Mouse (Mus musculus) hematopoietic stem cell, adult 5-6 weeks (primary cell): ENCODE measurements around the gene Rnpepl1. TPM values are rescaled to one million over a fixed set of nuclear protein-coding genes. Genes with fewer than 3 reads are reported as not detected.

Experiments
- ATAC-seq, 2 experiments: fragments of 125-278 bp in 1 of 2; replicated peaks in 1 of 2; 2 replicates each; pipeline ENCODE4 v1.8.0; 2016 to 2017; ENCODE audit warnings: inconsistent platforms in 2 of 2, mild to moderate bottlenecking in 2 of 2, moderate number of reproducible peaks in 2 of 2, low read depth in 1 of 2, moderate TSS enrichment in 1 of 2; ENCODE audit not compliant: low FRiP score in 2 of 2, poor library complexity in 2 of 2, severe bottlenecking in 2 of 2, insufficient read depth in 1 of 2, low TSS enrichment in 1 of 2
- total RNA-seq: library from RNA; stranded (forward); fragments of 172-1452, 232-1000 nt; gene quantifications from 2 replicates; pipeline ENCODE4 v1.2.3, GENCODE M21; 2017

Gene Rnpepl1
- total RNA-seq, 1 experiment from 2014 or later, result 11.6 TPM

DNA sequence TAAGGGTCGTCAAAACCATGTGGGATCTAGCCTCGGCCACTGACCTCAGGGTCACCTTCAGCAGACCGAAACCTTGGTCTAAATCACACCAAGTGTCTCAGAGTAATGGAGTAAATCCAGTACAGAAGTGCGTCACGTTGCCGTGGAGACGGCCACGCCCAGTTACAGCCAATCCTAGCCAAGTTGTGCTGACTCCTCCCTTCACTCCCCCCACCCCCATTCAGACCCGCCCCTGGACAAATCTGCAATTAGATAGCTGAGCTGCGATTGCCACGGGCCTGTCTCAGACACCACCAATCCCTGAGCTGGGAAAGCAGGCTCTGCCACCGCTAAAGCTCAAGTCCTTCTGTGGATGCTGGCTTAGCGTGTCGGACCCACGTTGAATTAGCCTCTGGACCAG, 7.8 kb upstream of the Rnpepl1 start, which contains the start of gene Ankmy1:
Ankmy1 (minus strand) TSS at position 121 of the 400 bp plus-strand sequence.
- no peak for ATAC-seq

DNA sequence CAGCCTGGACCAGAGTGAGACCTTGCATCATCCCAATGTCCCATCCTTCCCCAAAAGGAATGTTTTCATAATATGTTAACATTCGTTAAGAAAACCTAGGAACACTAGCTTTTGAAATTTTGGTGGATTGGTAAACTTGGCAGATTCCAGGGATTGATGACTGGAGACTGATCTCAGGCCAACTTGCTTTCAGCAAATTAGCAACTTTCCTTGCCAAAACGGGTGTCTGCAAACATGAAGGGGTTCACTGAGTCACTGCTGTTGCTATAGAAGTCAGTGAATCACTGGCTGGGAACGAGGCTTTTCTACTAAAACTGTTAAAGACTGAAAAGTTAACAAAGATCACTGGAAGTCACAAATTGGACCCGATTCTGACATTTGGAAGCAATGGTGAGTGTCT, 7.0 kb upstream of the Rnpepl1 start:
- no peak for ATAC-seq

DNA sequence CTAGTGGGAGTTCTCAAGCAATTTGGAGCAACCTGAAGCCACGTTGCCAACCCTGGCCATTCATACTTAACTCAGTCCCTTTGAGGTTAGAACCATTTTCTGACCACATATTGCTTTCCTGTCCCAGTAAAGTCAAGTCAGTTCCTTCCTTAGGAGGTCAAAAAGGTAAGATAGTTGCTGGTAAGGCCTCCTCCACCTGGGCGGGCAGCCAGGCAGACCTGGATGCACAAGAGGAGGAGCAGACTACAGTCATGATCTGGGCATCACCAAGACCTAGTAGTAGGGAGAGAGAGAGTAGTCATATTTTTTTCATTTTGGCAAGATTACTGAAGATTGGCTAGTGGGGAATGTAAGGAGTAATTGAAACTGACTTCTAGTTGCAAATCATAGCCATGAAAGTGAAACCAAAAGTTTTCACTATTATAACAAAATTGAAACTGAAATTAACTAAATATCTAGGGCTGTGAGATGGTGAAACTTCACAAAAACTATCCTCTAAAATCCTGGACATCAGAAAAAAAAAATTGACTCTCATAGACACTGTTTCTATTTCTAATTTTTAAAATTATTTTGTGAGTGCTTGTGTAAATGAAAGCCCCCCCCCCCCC, 4.8 kb upstream of the Rnpepl1 start:
- no peak for ATAC-seq

DNA sequence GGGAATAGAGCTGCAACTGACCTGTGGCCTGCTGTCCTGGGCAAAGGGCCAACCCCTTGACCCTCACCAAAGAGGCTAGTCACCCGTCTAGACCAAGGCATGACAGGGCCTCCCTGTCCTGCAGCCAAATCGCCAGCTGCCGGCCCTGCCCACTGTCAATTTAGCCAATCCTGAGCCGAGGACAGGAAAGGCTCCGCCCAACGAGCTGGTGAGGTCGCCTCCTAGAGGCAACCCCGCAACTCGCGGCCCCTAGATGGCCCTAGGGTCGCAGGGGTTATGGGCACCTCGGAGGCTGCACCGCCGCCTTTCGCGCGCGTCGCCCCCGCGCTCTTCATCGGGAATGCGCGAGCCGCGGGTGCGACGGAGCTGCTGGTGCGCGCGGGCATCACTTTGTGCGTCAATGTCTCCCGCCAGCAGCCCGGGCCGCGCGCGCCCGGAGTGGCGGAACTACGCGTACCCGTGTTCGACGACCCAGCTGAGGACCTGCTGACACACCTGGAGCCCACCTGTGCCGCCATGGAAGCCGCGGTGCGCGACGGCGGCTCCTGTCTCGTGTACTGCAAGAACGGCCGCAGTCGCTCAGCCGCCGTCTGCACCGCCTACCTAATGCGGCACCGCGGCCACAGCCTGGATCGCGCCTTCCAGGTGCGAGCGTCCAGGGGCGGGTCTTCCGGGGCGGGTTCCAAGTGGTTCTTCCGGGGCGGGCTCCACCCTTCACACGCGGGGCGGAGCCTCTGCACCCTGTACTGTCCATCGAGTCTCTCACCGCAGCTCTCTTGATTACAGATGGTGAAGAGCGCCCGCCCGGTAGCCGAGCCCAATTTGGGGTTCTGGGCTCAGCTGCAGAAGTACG, 3.6 kb upstream of the Rnpepl1 start, which contains the start of gene Dusp28:
Dusp28 (plus strand) TSS at position 203 of the 853 bp plus-strand sequence.
- ATAC-seq, result peak; percentile 65 to 71

DNA sequence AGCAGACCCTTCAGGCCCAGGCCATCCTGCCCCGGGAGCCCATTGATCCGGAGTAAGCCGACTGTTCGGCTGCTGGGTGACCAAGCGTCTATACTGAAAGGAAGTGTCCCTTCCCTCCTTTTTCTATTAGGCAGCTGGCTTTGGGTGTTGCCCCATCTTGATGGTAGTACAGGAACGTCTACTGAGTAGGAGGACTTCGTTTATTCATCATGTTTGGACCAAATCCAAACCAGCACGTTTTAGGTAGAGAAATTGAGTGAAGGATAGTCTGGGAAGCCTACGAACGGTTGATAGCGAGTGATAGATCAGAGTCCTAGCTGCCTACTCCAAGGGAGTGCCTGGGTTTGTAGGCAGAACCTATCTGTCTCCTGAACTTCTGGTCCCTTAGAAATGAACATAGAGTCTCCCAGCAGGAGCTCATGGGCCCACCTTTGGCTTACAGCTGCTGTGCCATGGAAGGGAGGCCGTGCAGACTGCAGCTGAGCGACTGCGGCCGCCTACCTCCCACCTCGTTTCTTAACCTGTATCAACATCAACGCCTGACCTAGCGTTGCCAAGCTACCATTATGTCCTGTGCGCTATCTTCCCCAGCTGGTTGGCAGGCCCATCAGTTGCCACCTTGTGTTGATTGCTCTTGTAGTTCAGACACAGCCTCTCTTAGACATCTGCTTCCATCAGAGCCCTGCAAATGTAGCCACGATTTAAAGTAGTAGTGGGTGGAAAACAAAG, 2.8 kb upstream of the Rnpepl1 start:
- ATAC-seq, result no peak; a peak in 1 of 4 replicates

DNA sequence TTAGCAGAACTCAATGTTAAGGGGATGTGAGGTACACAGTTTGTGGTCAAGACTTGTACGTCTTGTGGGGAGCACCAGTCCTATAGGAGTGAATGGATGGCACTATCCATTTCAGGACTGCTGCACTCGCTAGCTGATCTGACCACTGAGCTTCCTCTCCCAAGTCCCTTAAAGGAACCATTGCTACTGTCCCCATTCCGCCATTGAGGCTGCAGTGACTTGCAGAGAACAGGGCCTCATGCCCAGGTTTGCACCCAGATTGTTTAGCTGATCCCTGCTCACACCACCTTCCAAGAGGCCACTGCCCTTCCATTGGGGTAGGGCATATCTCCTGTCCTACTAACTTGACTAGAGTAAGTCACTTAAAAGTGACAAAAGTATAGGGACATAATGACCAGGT, 1.9 kb upstream of the Rnpepl1 start:
- no peak for ATAC-seq

DNA sequence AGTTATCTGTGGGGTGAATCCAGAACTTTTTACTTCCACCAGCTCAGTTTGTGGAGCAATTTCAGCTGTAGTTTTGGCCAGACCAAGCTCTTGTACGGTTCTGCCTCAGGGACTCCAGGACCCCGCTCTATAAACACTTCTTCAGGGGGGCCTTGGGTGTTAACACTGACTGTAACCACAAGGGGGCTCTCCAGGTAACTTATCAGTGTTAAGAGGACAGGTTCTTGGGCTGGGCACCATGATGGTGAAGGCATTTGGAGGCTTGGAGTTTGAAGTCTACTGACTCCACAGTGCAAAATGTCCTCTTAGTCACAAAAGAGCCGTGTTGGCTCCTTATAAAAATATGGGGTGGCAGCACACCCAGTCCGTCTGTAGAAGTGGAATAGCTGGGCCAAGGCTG, 1.5 kb upstream of the Rnpepl1 start:
- ATAC-seq, result no peak

DNA sequence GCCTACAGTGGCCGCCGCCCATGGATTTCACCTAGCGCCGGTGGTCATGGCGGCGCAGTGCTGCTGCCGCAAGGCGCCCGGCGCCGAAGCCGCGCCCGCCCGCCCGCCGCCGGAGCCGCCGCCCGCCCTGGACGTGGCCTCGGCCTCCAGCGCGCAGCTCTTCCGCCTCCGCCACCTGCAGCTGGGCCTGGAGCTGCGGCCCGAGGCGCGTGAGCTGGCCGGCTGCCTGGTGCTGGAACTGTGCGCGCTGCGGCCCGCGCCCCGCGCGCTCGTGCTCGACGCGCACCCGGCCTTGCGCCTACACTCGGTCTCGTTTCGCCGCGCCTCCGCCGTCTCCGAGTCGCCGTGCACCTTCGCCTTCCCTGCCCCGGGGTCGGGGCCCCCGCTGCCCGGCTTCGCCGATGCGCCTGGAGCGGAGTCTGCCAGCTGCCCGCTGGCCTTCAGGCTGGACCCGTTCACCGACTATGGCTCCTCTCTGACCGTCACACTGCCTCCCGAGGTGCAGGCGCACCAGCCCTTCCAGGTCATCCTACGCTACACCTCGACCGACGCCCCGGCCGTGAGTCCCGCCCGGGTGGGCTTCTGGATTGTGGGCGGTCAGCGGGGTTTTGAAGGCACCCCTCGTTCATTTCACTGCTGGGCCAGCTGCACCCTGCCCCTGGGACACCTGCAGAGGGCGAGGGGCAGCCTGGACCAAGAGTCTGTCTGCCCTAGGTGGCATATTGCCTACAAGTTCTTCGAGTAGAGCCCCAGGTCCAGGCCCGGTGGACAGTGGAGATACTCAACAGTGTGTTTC, 540 bp downstream of the Rnpepl1 start:
- ATAC-seq, result no peak

DNA sequence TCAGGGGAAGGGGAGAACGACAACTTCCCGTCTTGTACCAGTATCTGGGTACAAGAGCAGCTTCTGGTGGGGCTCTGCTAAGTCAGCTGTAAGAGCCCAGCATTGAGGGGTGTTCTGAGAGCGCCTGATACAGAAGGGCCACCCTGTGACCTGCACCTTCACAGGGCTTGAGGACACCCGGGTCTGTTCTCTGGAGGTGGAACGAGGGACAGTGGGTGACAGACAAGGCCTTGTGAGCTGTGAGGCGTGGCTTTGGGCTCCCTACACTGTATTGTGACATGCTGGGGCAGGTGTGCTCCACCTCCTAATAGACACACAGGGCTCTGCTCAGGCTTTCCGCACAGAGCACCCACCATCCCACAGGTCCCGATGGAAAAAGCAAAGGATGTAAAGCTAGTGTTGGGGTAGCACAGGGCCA, 1.1 kb downstream of the Rnpepl1 start:
- ATAC-seq, result no peak

DNA sequence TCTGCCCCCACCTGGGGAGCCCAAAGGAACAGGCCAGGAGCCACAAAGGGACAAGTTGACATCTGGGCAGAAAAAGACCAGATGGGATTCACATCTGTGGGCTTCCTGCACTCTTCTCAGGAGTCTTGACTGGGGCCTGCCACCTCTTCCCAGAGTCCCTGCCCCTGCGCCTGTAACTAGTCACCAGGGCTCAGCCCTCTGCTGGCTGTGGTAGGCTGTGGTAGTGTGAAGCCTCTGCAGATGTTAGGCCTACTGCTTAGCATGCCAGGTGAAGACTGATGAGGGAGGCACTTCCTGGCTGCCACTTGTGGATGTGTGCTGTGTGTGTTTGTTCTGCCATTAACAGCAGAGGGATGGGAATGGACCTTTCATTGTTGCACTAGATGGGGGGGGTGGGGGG, 1.7 kb downstream of the Rnpepl1 start:
- no peak; a peak in 1 of 4 replicates for ATAC-seq

DNA sequence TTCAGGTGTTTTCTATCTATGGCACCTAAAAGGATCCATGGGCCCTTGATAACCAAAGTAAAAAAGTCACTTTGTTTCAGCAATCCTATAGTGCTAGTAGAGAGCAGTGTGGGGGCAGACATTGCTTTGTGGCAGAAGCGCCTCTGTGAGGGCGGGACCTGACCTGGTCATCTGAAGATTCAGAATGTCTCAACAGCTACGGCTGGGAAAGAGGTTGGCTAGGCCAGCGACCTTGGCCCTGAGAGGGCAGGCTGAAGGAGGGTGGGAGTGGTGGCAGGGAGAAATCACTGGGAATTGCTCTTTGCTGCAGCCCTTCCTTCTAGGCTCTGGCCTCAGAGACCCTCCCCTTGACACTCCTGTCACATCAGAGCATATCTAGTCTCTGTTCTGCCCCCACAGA, 3.7 kb downstream of the Rnpepl1 start:
- ATAC-seq, result no peak

DNA sequence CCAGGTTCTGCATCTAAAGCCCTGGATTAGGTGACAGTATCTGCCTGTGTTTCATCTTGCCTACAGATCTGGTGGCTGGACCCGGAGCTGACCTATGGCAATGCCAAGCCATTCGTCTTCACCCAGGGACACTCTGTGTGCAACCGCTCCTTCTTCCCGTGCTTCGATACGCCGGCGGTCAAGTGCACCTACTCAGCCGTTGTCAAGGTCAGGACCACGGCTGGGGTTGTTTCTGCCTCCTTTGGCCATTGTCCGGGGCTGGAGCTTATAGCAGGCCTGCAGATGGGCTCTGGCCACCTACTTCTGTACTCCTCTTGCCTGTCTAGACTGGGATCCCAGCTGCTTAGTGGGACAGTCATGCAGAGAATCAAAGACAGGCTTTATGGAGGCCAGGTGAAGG, 4.4 kb downstream of the Rnpepl1 start:
- no peak for ATAC-seq

DNA sequence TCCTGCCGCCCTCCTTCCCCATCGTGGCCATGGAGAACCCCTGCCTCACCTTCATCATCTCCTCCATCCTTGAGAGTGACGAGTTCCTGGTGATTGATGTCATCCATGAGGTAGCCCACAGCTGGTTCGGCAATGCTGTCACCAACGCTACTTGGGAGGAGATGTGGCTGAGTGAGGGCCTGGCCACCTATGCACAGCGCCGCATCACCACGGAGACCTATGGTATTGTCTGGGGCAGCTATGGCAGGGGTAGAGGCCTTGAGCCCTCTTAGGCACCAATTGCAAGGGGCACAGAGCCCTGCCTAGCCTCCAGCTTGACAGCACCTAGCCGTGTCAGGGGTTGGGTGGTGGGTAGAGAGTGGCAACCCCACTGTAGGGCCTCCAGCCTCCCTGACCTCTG, 6.1 kb downstream of the Rnpepl1 start:
- ATAC-seq, result no peak

DNA sequence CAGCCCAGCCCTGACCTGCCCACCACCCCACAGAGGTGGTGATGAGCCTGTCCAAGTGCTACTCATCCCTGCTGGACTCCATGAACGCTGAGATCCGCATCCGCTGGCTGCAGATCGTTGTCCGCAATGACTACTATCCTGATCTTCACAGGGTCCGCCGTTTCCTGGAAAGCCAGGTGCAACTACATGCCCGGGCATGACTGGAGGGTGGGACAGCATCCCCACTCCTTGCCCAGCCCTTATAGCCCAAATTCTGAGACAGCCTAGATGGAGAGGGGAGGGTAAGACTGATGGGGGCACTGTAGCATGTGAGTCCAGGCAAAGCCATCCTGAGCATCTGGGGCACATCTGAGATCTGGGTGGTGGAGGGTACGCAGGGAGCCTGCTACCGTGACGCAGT, 8.6 kb downstream of the Rnpepl1 start:
- ATAC-seq, result no peak

DNA sequence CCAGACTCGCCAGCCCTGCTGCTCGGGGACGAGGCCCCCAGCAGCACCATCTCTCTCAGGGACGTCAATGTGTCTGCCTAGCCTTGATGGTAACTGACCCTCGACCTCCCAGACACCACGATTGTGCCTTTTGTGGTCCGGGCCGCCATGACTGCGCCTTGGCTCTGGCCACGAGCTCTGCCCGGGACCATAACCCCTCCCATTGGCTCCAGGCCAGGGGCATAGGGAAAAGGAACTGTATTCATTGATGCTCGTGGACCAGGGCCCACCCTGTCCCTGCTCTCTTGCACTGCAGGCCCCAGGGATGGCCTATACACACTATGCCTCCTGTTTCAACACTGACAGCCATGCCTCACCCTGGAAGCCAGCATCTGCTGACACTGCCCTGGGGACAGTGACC, 9.2 kb downstream of the Rnpepl1 start:
- ATAC-seq, result no peak

DNA sequence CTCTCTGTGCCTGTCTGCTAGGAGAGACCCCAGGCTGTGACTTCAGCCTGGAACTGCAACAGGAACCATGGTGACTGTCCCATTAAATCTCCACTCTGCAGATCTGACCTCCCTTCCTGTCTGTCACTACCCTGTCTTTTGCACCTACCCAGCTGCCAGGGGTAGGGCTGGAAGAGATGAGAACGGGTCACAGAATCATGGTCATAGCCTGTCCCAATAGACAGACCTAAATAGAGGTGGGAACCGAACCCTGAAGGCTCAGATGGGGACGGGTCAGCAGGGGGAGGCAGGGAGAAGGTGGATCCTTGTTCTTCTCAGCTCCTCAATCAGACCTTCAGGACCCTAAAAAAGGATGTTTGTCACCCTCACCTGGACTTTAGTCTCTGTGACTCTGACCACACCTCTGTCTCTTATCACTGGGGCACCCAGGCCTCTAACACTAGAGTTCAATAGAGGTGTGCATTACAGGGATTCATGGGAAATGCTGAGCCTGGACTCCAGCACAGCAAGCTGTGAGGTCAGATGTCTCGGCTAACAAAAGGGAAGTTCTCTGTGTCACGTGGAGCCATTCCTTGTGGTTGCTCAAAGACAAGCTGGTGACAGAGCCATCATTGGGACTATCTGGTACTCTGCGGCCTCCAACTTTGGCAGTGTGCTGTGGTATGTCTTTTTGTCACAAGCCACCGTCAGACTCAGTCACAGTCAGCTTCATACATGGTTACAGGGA, 10.1 kb downstream of the Rnpepl1 start:
- peak; percentile 46 to 49 for ATAC-seq

DNA sequence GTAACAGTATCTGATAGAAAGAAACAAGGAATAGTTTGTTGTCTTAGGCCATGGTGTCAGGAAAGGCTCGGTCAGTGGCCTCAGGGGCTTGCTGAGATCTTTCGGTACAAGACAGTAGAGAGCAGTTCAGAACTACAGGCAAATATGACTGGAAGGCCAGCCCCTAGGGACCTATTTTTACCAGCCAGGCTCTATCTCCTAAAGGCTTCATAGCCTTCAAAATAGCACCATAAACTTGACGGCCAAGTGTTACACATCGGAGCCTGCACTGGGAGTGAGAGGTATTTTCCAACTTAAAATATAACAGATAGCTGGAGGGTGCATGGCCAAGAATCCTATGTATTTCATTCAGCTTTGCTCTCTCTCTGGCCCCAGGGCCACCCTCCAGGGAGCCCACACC, 10.9 kb downstream of the Rnpepl1 start:
- ATAC-seq, result no peak
